Mouse (Mus musculus) lung, postnatal 0 days (tissue): ENCODE measurements at regions not wholly inside any gene's neighbourhood (a gene's known extent, or its start where the extent isn't known, plus 50 kb on each side); places are given as distances from the start of the nearest gene placed in this dataset.

Experiments used
- ATAC-seq: fragments of 200-750 bp; cut with Nextera tagmentation; 2 replicates; pipeline ENCODE4 v1.8.0; 2017; ENCODE audit warnings: moderate library complexity
- DNase-seq: peaks from one replicate; pipeline ENCODE4 v3.0.0-alpha.2; 2016; ENCODE audit warnings: low spot score
- H3K27ac ChIP-seq: fragments of 300-500 bp; sonication (generic); 2 replicates; pipeline ENCODE4 v1.5.1; 2014; ENCODE audit warnings: antibody characterized with exemption, mild to moderate bottlenecking, low read length, mixed read lengths
- H3K27me3 ChIP-seq: fragments of 300-500 bp; sonication (generic); replicated peaks from 2 replicates; pipeline ENCODE4 v1.6.1; 2014; ENCODE audit warnings: low read length, mixed read lengths; ENCODE audit not compliant: insufficient read depth
- H3K36me3 ChIP-seq: fragments of 300-500 bp; sonication (generic); 2 replicates; pipeline ENCODE4 v1.6.1; 2014; ENCODE audit warnings: low read length, mixed read lengths; ENCODE audit not compliant: insufficient read depth
- H3K4me1 ChIP-seq: fragments of 300-500 bp; sonication (generic); 2 replicates; pipeline ENCODE4 v1.6.1; 2014; ENCODE audit warnings: antibody characterized with exemption, low read depth, low read length, mixed read lengths; ENCODE audit not compliant: insufficient read depth
- H3K4me2 ChIP-seq: fragments of 300-500 bp; sonication (generic); replicated peaks from 2 replicates; pipeline ENCODE4 v1.6.1; 2014; ENCODE audit warnings: low read depth, mild to moderate bottlenecking, low read length, moderate library complexity, mixed read lengths
- H3K4me3 ChIP-seq: fragments of 300-500 bp; sonication (generic); 2 replicates; pipeline ENCODE4 v1.5.1; 2014; ENCODE audit warnings: low read depth, low read length
- H3K9ac ChIP-seq: fragments of 300-500 bp; sonication (generic); replicated peaks from 2 replicates; pipeline ENCODE4 v1.6.1; 2014; ENCODE audit warnings: low read depth, mild to moderate bottlenecking
- H3K9me3 ChIP-seq: fragments of 300-500 bp; sonication (generic); 2 replicates; pipeline ENCODE4 v1.6.1; 2016; ENCODE audit warnings: low read length, mixed read lengths
- CTCF ChIP-seq: IDR thresholded peaks from 2 replicates; pipeline ENCODE4 v1.5.1; 2016; ENCODE audit warnings: antibody characterized with exemption, mild to moderate bottlenecking
- EP300 ChIP-seq: IDR thresholded peaks from 2 replicates; pipeline ENCODE4 v1.6.1; 2016; ENCODE audit warnings: antibody characterized with exemption, mild to moderate bottlenecking, control low read depth
- WGBS: fragments of 180-500 bp; shearing (Covaris S2); extraction: QIAGEN DNeasy Blood & Tissue Kit; methylation state at CpG from one replicate; pipeline ENCODE4 v1.1.7; 2014; 5-methylcytosine and 5-hydroxymethylcytosine counted together

DNA sequence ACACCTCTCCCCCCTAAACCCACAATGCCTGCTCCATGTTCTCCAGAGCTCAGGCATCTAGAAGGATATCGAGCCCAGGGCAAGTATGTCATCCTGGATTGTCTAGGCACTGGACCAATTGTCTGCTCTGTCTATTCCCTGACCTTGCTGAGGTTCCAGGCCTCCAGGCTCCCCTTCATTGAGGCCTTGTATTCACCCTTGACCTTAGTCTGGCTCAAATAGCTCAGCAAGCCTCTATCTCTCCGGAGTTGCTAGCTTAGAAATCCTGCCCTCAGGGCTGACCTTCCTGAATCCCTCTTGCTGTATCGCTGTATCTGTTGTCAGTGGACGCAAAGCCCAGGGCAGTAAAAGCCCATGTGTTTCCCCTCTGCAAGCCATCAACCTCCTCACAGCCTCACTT is 85.0 kb downstream of the Dll1 start:
- no peak for DNase-seq
- TF ChIP-seq EP300 (no peak), CTCF (no peak)
- Histone ChIP-seq H3K36me3 (no peaks in the 10 kb centered on the region), H3K4me1 (peaks cover 3% of the 10 kb centered on the region; the same call in 1 of the 2 replicates), H3K9ac (no peak overlapping the region), H3K27ac (no peak overlapping the region), H3K27me3 (no peaks in the 10 kb centered on the region), H3K4me2 (no peak overlapping the region), H3K9me3 (no peaks in the 10 kb centered on the region), H3K4me3 (no peak overlapping the region)
- ATAC-seq, result no peak
- WGBS, result 61% methylated on average over 4 of the region's 4 CpGs

DNA sequence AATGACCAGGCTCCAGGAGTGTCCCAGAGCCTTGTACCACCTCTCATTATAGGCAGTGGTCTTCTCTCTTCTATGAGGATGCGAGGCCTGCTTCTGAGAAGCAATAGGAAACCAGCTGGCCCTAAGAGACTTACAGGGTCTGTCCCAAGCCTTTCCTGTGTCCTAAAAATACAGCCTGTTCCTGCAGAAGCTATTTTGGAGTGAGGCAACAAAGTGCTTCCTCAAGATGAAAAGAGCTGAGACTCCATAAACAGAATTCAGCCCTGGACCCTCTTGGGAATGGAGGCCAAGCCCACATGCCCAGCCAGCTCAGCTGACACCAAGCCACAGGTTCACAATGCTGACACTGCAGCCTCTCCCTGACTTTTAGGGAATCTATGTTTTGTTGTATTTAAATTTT is 86.3 kb downstream of the Dll1 start:
- TF ChIP-seq EP300 (no peak), CTCF (no peak)
- Histone ChIP-seq H3K27ac (no peak overlapping the region), H3K27me3 (no peaks in the 10 kb centered on the region), H3K4me3 (no peak overlapping the region), H3K36me3 (no peaks in the 10 kb centered on the region), H3K4me2 (no peak overlapping the region), H3K4me1 (peaks cover 5% of the 10 kb centered on the region; the same call in 1 of the 2 replicates), H3K9me3 (no peaks in the 10 kb centered on the region), H3K9ac (no peak overlapping the region)
- no peak for ATAC-seq
- DNase-seq, result no peak
- 62% methylated on average over 1 of the region's 1 CpGs for WGBS

DNA sequence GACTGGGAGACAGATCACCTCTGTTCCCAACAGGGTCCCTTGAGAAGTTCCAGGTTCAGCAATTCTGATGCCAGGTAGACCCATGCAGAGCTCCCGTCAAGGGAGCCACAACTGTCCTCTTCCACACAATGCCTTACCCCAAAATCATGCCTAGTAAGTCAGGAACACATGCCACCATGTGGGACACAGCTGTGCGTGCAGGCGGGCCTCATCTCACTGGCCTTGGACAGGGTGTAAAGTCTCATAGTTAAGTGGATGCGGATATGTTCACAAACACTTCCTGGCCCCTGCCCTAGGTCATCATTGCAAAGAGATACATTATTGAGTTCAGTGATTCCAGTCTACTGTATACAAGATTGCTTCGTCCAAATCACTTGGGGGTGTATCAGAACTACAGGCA is 87.6 kb downstream of the Dll1 start:
- no peak overlapping the region for H3K27ac ChIP-seq
- H3K9me3 ChIP-seq, result no peaks in the 10 kb centered on the region
- H3K4me2 ChIP-seq, result no peak overlapping the region
- peaks cover 8% of the 10 kb centered on the region; the same call in 1 of the 2 replicates for H3K4me1 ChIP-seq
- ATAC-seq, result peak; percentile 37
- no peak overlapping the region for H3K4me3 ChIP-seq
- no peaks in the 10 kb centered on the region for H3K27me3 ChIP-seq
- no peak overlapping the region for H3K9ac ChIP-seq
- 49% methylated on average over 5 of the region's 5 CpGs for WGBS
- no peaks in the 10 kb centered on the region for H3K36me3 ChIP-seq
- TF ChIP-seq EP300 (no peak), CTCF (peak; percentile 52)
- DNase-seq, result no peak

DNA sequence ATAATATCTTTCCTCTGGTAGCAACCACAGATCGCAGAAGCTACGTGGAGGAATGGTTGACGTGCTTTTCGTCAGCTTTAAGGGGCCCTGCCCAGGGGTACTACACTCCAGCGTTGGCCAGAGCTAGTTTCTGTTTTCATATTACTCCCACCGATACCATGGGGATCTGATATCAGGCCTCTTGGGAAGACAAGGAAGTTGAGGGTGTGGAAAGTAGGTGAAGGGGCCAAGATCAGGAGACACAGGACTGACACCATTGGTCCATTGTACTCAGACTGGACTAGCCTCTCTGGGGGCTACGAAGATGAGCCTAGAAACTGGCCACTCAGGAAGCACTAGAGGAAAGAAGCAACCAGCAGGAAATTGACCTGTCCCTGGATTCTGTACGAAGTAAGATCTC is 88.0 kb downstream of the Dll1 start:
- H3K4me3 ChIP-seq, result no peak overlapping the region
- peaks cover 8% of the 10 kb centered on the region; the same call in 1 of the 2 replicates for H3K4me1 ChIP-seq
- H3K36me3 ChIP-seq, result no peaks in the 10 kb centered on the region
- no peaks in the 10 kb centered on the region for H3K27me3 ChIP-seq
- H3K9me3 ChIP-seq, result no peaks in the 10 kb centered on the region
- H3K9ac ChIP-seq, result no peak overlapping the region
- H3K4me2 ChIP-seq, result no peak overlapping the region
- no peak for TF ChIP-seq EP300
- no peak for TF ChIP-seq CTCF
- 82% methylated on average over 8 of the region's 8 CpGs for WGBS
- no peak for DNase-seq
- ATAC-seq, result no peak
- no peak overlapping the region for H3K27ac ChIP-seq

DNA sequence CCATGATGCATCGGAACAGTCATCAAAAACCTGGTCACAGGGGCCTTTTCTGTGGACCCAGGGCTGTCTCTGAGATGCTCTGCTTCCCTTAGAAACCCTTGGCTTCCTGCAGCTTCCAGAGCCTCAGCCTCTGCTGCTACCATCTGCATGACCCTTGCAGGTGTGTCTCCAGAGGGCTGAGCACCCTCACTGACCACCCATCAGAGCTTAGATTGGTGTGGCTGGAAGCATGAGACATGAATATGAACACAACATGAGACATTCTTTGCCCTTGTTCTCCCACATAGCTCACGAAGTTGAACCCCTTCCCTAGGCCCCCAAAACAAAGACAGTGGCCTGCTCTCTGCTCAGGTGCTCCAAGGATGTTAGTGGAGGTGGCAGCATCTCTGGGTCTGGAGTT is 90.1 kb downstream of the Dll1 start:
- no peak overlapping the region for H3K4me3 ChIP-seq
- TF ChIP-seq EP300 (no peak), CTCF (no peak)
- H3K4me2 ChIP-seq, result no peak overlapping the region
- H3K27ac ChIP-seq, result no peak overlapping the region
- H3K36me3 ChIP-seq, result no peaks in the 10 kb centered on the region
- ATAC-seq, result no peak
- 86% methylated on average over 2 of the region's 2 CpGs for WGBS
- no peaks in the 10 kb centered on the region for H3K9me3 ChIP-seq
- peaks cover 8% of the 10 kb centered on the region; the same call in 1 of the 2 replicates for H3K4me1 ChIP-seq
- no peak overlapping the region for H3K9ac ChIP-seq
- no peak for DNase-seq
- H3K27me3 ChIP-seq, result no peaks in the 10 kb centered on the region

DNA sequence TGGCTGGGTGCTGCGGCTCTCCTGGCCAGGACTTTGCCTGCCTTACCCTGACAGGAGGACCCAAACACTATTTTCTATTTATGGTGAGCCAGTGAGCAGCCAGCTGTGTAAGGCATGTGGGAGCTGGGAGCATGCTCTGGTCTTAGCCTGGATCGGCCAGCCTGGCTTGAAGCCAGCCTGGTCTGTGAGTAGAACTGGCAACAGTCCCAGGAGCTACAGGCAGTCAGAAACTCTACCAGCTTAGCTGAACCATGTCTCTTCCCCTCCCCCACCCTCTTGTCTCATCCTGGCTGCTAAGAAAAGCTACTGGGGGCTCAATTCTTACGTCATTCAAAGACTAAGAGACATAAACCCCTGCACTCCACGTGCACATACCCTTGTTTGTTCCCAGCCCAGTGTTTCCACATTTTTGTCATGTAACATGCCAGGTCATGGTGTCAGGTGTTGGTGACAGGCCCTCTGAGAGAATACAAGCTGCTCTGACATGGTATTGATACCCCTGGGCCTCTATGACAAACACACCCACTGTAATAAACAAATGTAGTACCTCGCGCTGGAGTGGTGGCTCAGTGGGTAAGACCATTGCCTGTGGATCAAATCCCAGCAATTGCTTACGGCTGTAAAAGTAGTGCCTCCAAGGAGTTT is 91.2 kb downstream of the Dll1 start:
- no peaks in the 10 kb centered on the region for H3K27me3 ChIP-seq
- DNase-seq, result peak; percentile 92
- WGBS, result 34% methylated on average over 7 of the region's 7 CpGs
- H3K4me3 ChIP-seq, result no peak overlapping the region
- peaks cover 8% of the 10 kb centered on the region; the same call in 1 of the 2 replicates for H3K4me1 ChIP-seq
- no peaks in the 10 kb centered on the region for H3K36me3 ChIP-seq
- no peak overlapping the region for H3K4me2 ChIP-seq
- no peak for TF ChIP-seq EP300
- TF ChIP-seq CTCF, result no peak
- ATAC-seq, result peak; percentile 83
- no peaks in the 10 kb centered on the region for H3K9me3 ChIP-seq
- H3K9ac ChIP-seq, result no peak overlapping the region
- no peak overlapping the region for H3K27ac ChIP-seq
